Mouse (Mus musculus) frontal cortex, postnatal 14 days (tissue): ENCODE data around the gene Cactin.

Experiments used
- DNase-seq, 2 experiments: peaks; one replicate each; pipeline ENCODE4 v3.0.0; 2022; ENCODE audit warnings: low spot score in 2 of 2

Cactin gene

DNA sequence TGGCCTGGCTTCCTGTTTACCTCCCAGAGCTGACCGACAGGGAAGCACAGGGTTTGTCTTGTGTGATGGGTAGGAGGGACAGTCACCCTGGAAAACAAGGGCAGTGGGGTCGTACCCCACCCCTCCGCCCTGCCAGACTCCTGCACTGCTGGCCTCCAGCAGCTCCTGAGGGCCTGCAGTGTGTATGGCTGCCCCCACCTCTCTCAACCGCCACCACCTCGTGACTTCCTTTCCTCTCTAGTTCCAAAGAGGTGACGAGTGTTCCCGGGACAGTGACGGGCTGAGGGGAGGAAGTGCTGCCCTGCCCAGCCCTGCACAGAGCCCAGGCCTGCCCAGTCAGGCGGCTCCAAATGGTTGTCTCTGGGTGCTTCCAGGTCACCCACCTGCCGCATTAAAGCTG lies 23.1 kb upstream of the Cactin start:
- DNase-seq = no peak

DNA sequence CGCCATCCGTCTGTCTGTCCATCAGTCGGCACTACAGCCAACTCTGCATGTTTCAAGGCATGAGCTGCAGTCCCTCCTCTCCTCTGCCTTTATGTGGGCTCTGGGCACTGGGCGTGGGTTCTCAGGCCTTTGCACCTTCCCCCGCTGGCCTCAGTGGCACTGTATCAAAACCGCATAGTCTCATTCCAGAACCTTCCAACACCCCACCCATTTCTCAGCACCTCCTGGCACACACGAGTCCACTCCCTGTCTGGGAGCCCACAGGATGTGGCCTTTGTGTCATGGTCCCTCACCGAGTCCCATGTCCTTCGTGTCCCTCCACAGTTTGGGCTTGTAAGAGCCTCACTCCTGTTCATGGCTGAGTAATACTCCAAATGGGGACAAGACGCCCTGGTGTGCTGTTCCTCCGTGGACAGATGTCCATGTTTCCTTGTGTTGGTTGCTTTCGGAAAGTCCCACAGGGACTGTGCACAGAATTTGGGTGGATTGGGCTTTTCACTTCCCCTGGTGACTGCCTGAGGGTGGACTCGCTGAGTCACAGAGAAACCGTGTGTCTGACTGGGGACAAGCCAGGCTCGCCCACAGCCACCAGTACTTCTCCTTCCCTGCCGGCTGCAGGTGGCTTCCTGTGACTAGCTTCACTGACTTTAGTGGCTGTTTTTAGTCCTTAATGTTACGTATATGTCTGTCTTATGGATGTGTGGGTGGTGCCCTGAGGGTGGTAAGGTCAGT lies 22.4 kb upstream of the Cactin start:
- DNase-seq = no peak

DNA sequence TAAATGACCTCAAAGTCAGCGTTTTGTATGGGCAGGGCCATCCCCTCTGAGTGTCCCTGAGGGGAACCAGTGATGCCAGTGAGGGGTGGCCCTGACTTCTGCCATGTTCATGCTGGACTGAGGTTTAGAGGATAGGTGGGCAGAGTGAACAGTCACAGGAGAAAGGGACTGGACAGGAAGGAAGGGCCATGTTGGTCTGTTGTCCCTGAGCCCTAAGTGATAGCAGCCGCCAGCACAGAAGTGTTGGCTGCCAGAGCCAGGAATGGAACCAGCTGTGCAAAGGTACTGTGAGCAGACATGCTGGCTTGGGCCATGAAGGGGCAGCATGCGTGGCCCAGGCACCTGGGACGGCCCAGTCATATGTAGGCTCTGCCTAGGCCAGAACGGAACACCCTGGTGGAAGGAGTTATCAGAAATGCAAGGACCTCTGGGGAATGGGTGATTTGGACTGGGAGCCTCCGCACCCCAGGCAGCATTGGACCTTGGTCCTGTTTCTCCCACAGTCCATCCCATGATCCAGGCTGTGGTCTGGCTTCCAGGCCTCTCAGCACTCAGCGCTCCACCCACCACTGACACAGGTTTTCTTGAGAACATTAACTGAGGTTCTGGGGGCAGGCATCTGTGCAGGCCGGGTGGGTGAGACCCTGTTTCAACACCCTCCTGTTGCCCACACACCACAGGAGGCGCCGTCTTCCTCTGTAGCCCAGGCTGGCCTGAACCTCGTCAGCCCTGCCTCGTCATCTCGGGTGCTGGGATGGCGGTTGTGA lies 21.1 kb upstream of the Cactin start:
- no peak for DNase-seq

- DNase-seq = no peak
Measured at GRCm38 (mm10) chr10:81300352-81300907, 20.5 kb upstream of the Cactin start.

GRCm38 (mm10) chr10:81301321-81301720 lies 19.6 kb upstream of the Cactin start:
- no peak for DNase-seq

- no peak for DNase-seq
Measured at GRCm38 (mm10) chr10:81302288-81302687, 18.6 kb upstream of the Cactin start.

GRCm38 (mm10) chr10:81302781-81303218 lies 18.1 kb upstream of the Cactin start:
- peak in 1 of 2 experiments; percentile 48 for DNase-seq

DNA sequence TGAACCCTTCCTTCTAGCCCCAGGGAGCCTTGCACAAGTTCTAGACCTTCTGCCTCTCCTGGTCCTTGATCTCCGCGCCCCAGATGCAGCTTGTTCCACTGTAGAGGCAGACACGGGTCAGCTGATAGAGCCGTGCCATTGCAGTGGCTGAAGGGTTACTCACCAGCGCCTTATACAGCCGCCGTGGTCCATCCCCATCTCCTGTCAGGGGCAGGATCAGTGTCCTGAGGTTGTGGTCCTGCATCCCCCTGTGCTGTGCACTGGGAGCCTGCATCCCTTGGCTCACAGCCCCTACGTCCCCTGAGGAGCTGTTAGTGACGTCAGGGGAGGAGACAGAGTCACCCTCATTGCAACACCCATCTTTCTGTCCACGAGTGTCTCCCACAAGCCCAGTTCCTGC lies 17.6 kb upstream of the Cactin start:
- DNase-seq = no peak

GRCm38 (mm10) chr10:81303761-81304160 lies 17.1 kb upstream of the Cactin start:
- no peak for DNase-seq

DNA sequence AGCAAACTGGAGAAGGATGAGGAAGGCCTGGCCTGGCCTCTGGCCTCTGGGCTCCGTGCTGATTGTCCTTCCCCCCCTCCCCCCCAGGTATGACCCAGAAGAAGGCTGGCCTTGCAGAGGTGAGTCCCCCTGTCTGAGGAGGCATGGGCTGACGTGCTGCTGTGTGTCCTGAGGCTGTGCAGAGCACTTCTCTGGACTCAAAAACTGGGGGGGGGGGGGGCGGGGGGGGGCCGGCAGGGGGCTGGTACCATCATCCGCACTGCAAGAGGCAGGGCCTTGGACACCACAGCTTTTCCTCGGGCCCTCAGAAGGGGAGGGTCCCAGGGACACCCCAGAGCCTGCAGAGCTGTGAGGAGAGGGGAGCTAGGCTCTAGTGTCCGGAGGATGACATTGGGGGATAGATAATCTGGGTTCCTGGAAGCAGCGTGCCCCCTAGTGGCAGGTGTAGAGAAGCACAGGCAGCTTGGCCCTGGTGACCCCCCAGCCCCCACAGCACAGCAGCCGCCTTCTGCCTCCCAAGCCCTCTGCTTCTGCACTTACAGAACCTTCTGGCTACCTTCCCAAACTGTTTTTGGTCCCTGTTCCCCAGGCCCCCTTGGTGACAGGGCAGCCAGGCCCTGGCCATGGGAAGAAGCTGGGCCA lies 16.2 kb upstream of the Cactin start:
- no peak for DNase-seq

GRCm38 (mm10) chr10:81305663-81306062 lies 15.2 kb upstream of the Cactin start:
- no peak for DNase-seq

GRCm38 (mm10) chr10:81306173-81306668 lies 14.7 kb upstream of the Cactin start:
- DNase-seq = no peak

- DNase-seq = no peak
Measured at GRCm38 (mm10) chr10:81306837-81307682, 13.8 kb upstream of the Cactin start.

DNA sequence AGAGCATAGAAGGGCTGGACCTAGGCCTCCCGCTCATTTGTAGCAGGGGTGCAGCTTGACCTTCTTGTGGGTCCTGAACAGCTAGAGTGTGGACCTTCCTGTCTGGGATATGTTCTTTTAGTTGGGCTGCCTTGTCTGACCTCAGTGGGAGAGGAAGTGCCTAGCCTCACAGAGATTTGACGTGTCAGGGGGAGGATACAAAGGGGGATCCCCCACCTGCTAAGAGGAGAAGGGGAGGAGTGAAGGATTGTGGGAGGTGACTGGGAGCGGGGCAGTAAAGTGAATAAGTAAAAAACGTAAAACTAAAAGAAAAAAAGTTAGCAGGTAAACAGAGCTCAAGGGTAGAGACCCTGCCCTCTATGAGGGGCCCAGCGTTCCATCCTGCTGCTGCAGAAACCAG lies 11.3 kb upstream of the Cactin start:
- DNase-seq = no peak

GRCm38 (mm10) chr10:81313581-81313980 lies 7.3 kb upstream of the Cactin start:
- DNase-seq = no peak

DNA sequence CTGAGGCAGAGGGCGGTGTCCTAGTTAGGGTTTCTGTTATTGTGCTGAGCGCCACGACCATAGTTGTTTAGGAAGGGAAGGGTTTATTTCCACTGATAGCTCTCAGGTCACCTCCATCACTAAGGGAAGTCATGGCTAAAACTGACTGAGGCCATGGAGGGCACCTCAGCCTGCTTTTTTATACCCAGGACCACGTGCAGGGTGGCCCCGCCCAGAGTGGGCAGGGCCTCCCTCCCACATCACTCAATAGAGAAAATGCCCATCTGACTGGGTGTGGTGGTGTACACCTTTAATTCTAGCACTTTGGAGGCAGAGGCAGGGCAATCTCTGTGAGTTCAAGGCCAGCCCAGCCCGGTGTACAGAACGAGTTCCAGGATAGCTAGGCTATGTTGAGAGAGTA lies 6.7 kb upstream of the Cactin start:
- no peak for DNase-seq

GRCm38 (mm10) chr10:81315587-81315986 lies 5.3 kb upstream of the Cactin start:
- no peak for DNase-seq

- no peak for DNase-seq
Measured at GRCm38 (mm10) chr10:81316338-81317060, 4.4 kb upstream of the Cactin start.

- no peak for DNase-seq
Measured at GRCm38 (mm10) chr10:81317273-81317672, 3.6 kb upstream of the Cactin start.

GRCm38 (mm10) chr10:81318589-81319329 lies 2.1 kb upstream of the Cactin start:
- DNase-seq = no peak
